Mouse (Mus musculus) embryonic facial prominence, embryonic 11.5 days (tissue): ENCODE measurements around the gene Hebp1. TPM values are rescaled to one million over a fixed set of nuclear protein-coding genes. Genes with fewer than 3 reads are reported as not detected.

Experiments used
- ATAC-seq: fragments of 200-750 bp; cut with Nextera tagmentation; replicated peaks from 2 replicates; pipeline ENCODE4 v1.8.0; 2017; ENCODE audit warnings: low read depth; ENCODE audit not compliant: insufficient number of reproducible peaks, low FRiP score, low TSS enrichment
- DNase-seq: peaks from one replicate; pipeline ENCODE4 v3.0.0-alpha.2; 2015; ENCODE audit warnings: low spot score
- H3K27ac ChIP-seq: fragments of 300-500 bp; sonication (generic); replicated peaks from 2 replicates; pipeline ENCODE4 v1.5.1; 2014; ENCODE audit warnings: mild to moderate bottlenecking, low read depth, low read length, control low read depth
- H3K27me3 ChIP-seq: fragments of 300-500 bp; sonication (generic); 2 replicates; pipeline ENCODE4 v1.6.1; 2014; ENCODE audit warnings: mild to moderate bottlenecking, low read length, moderate library complexity, mixed read lengths; ENCODE audit not compliant: control insufficient read depth, insufficient read depth
- H3K36me3 ChIP-seq: fragments of 300-500 bp; sonication (generic); replicated peaks from 2 replicates; pipeline ENCODE4 v1.6.1; 2014; ENCODE audit warnings: low read depth, mild to moderate bottlenecking, low read length, moderate library complexity, mixed read lengths; ENCODE audit not compliant: control insufficient read depth, insufficient read depth
- H3K4me1 ChIP-seq: fragments of 300-500 bp; sonication (generic); 2 replicates; pipeline ENCODE4 v1.6.1; 2014; ENCODE audit warnings: low read length, mixed read lengths; ENCODE audit not compliant: control insufficient read depth, insufficient read depth
- H3K4me2 ChIP-seq: fragments of 300-500 bp; sonication (generic); 2 replicates; pipeline ENCODE4 v1.6.1; 2014; ENCODE audit warnings: low read depth, mild to moderate bottlenecking, control low read depth, low read length, moderate library complexity
- H3K4me3 ChIP-seq: fragments of 300-500 bp; sonication (generic); 2 replicates; pipeline ENCODE4 v1.5.1; 2014; ENCODE audit warnings: low read depth, low read length, control low read depth
- H3K9ac ChIP-seq: fragments of 300-500 bp; sonication (generic); replicated peaks from 2 replicates; pipeline ENCODE4 v1.6.1; 2014; ENCODE audit warnings: mild to moderate bottlenecking, control low read depth, low read length
- H3K9me3 ChIP-seq: fragments of 300-500 bp; sonication (generic); replicated peaks from 2 replicates; pipeline ENCODE4 v1.6.1; 2016; ENCODE audit warnings: mild to moderate bottlenecking, low read length, inconsistent platforms, mixed read lengths; ENCODE audit not compliant: control insufficient read depth
- WGBS: fragments of 180-500 bp; shearing (Covaris S2); extraction: QIAGEN DNeasy Blood & Tissue Kit; methylation state at CpG from one replicate; pipeline ENCODE4 v1.1.7; 2014; 5-methylcytosine and 5-hydroxymethylcytosine counted together
- polyA plus RNA-seq: library from polyadenylated mRNA; unstranded; fragments of >200 nt; fragmentation: Nextera tagmentation; extraction: Ambion mirVana; gene quantifications from 2 replicates; pipeline ENCODE4 v1.2.1, GENCODE M21; 2014

Gene Hebp1
- polyA plus RNA-seq, 1 experiment from 2014 or later = 3.1 TPM

GRCm38 (mm10) chr6:135182925-135183324, 14.9 kb downstream of the Hebp1 start:
- ATAC-seq = no peak
- WGBS = 53% methylated on average over 5 of the region's 5 CpGs
- Histone ChIP-seq H3K4me3 (no peak overlapping the region), H3K4me2 (no peak overlapping the region), H3K27me3 (no peaks in the 10 kb centered on the region), H3K27ac (no peak overlapping the region), H3K36me3 (no peaks in the 10 kb centered on the region), H3K9ac (no peak overlapping the region), H3K9me3 (no peaks in the 10 kb centered on the region), H3K4me1 (no peaks in the 10 kb centered on the region)
- DNase-seq = no peak

GRCm38 (mm10) chr6:135178599-135178998, 19.2 kb downstream of the Hebp1 start:
- 42% methylated on average over 3 of the region's 3 CpGs for WGBS
- no peak for ATAC-seq
- Histone ChIP-seq H3K4me3 (no peak overlapping the region), H3K36me3 (no peaks in the 10 kb centered on the region), H3K9me3 (no peaks in the 10 kb centered on the region), H3K27ac (no peak overlapping the region), H3K4me1 (no peaks in the 10 kb centered on the region), H3K9ac (no peak overlapping the region), H3K4me2 (no peak overlapping the region), H3K27me3 (no peaks in the 10 kb centered on the region)
- no peak for DNase-seq

- ATAC-seq (no peak), DNase-seq (no peak)
- Histone ChIP-seq H3K9ac (no peak overlapping the region), H3K27ac (no peak overlapping the region), H3K4me1 (no peaks in the 10 kb centered on the region), H3K27me3 (no peaks in the 10 kb centered on the region), H3K4me3 (no peak overlapping the region), H3K36me3 (no peaks in the 10 kb centered on the region), H3K9me3 (no peaks in the 10 kb centered on the region), H3K4me2 (no peak overlapping the region)
Measured at GRCm38 (mm10) chr6:135177271-135177670, 20.6 kb downstream of the Hebp1 start.

- ATAC-seq (no peak), DNase-seq (no peak)
- Histone ChIP-seq H3K4me3 (no peak overlapping the region), H3K27me3 (no peaks in the 10 kb centered on the region), H3K27ac (no peak overlapping the region), H3K9me3 (no peaks in the 10 kb centered on the region), H3K4me1 (no peaks in the 10 kb centered on the region), H3K4me2 (no peak overlapping the region), H3K36me3 (no peaks in the 10 kb centered on the region), H3K9ac (no peak overlapping the region)
- 96% methylated on average over 1 of the region's 1 CpGs for WGBS
Measured at GRCm38 (mm10) chr6:135175014-135175413, 22.8 kb downstream of the Hebp1 start.

- H3K4me2 ChIP-seq = no peak overlapping the region
- no peak for DNase-seq
- 62% methylated on average over 14 of the region's 14 CpGs for WGBS
- no peaks in the 10 kb centered on the region for H3K36me3 ChIP-seq
- H3K9me3 ChIP-seq = no peaks in the 10 kb centered on the region
- H3K27me3 ChIP-seq = no peaks in the 10 kb centered on the region
- H3K4me1 ChIP-seq = no peaks in the 10 kb centered on the region
- no peak overlapping the region for H3K27ac ChIP-seq
- no peak overlapping the region for H3K9ac ChIP-seq
- H3K4me3 ChIP-seq = no peak overlapping the region
- ATAC-seq = no peak
Measured at GRCm38 (mm10) chr6:135171736-135172135, 26.1 kb downstream of the Hebp1 start.

GRCm38 (mm10) chr6:135169246-135169645, 28.6 kb downstream of the Hebp1 start:
- ATAC-seq = no peak
- Histone ChIP-seq H3K36me3 (no peaks in the 10 kb centered on the region), H3K9me3 (no peaks in the 10 kb centered on the region), H3K4me3 (no peak overlapping the region), H3K4me1 (no peaks in the 10 kb centered on the region), H3K27ac (no peak overlapping the region), H3K4me2 (no peak overlapping the region), H3K9ac (no peak overlapping the region), H3K27me3 (no peaks in the 10 kb centered on the region)
- no peak for DNase-seq
- WGBS = 85% methylated on average over 3 of the region's 3 CpGs

GRCm38 (mm10) chr6:135168471-135168870, 29.4 kb downstream of the Hebp1 start:
- Histone ChIP-seq H3K27me3 (no peaks in the 10 kb centered on the region), H3K4me3 (peak overlapping the region; percentile 52), H3K27ac (no peak overlapping the region), H3K36me3 (no peaks in the 10 kb centered on the region), H3K4me1 (no peaks in the 10 kb centered on the region), H3K9me3 (no peaks in the 10 kb centered on the region), H3K4me2 (peak overlapping the region; percentile 62), H3K9ac (peak overlapping the region; percentile 50)
- no peak for DNase-seq
- WGBS = 73% methylated on average over 6 of the region's 6 CpGs
- ATAC-seq = no peak

GRCm38 (mm10) chr6:135167380-135168311, 30.2 kb downstream of the Hebp1 start:
- no peak overlapping the region for H3K27ac ChIP-seq
- peak; percentile 81 for ATAC-seq
- H3K9me3 ChIP-seq = no peaks in the 10 kb centered on the region

More at GRCm38 (mm10) chr6:135167380-135168311, 30.2 kb downstream of the Hebp1 start:
- no peaks in the 10 kb centered on the region for H3K27me3 ChIP-seq
- no peaks in the 10 kb centered on the region for H3K36me3 ChIP-seq
- H3K9ac ChIP-seq = peak overlapping the region; percentile 50
- H3K4me3 ChIP-seq = peak overlapping the region; percentile 52
- H3K4me2 ChIP-seq = peak overlapping the region; percentile 62
- 3% methylated on average over 46 of the region's 46 CpGs for WGBS
- DNase-seq = peak; percentile 82
- H3K4me1 ChIP-seq = no peaks in the 10 kb centered on the region
